Mouse (Mus musculus) kidney, postnatal 14 days (tissue): ENCODE results near the gene Isyna1.
A peak's percentile ranks its signal among the peaks of the same experiment; 100 is the strongest.

Source experiments
- DNase-seq: peaks from one replicate; pipeline ENCODE4 v3.0.0; 2022; ENCODE audit warnings: mixed read lengths

The Isyna1 gene

GRCm38 (mm10) chr8:70593961-70594609 is at the start of gene Isyna1:
Gene Isyna1 (plus strand): TSS chr8:70594373.
- peak; percentile 96 for DNase-seq

GRCm38 (mm10) chr8:70546412-70546811 is 47.8 kb upstream of the Isyna1 start:
- no peak for DNase-seq

- no peak for DNase-seq
Observed at GRCm38 (mm10) chr8:70547762-70548161, 46.4 kb upstream of the Isyna1 start.

GRCm38 (mm10) chr8:70549412-70550184 is 44.6 kb upstream of the Isyna1 start:
- no peak for DNase-seq

- DNase-seq, result no peak
Observed at GRCm38 (mm10) chr8:70551558-70552161, 42.5 kb upstream of the Isyna1 start.

- DNase-seq, result no peak
Observed at GRCm38 (mm10) chr8:70552836-70553235, 41.3 kb upstream of the Isyna1 start.

- DNase-seq, result peak; percentile 84
Observed at GRCm38 (mm10) chr8:70553740-70554139, 40.4 kb upstream of the Isyna1 start.

- no peak for DNase-seq
Observed at GRCm38 (mm10) chr8:70555079-70555747, 39.0 kb upstream of the Isyna1 start.

GRCm38 (mm10) chr8:70558334-70558733 is 35.8 kb upstream of the Isyna1 start:
- peak; percentile 46 for DNase-seq

GRCm38 (mm10) chr8:70558983-70559382 is 35.2 kb upstream of the Isyna1 start:
- DNase-seq, result no peak

GRCm38 (mm10) chr8:70560096-70560495 is 34.1 kb upstream of the Isyna1 start:
- peak; percentile 86 for DNase-seq

- no peak for DNase-seq
Observed at GRCm38 (mm10) chr8:70560564-70560963, 33.6 kb upstream of the Isyna1 start.

GRCm38 (mm10) chr8:70561357-70561756 is 32.8 kb upstream of the Isyna1 start:
- no peak for DNase-seq

- peak; percentile 69 for DNase-seq
Observed at GRCm38 (mm10) chr8:70561809-70562535, 32.2 kb upstream of the Isyna1 start.

GRCm38 (mm10) chr8:70562802-70563201 is 31.4 kb upstream of the Isyna1 start:
- DNase-seq, result no peak

- DNase-seq, result no peak
Observed at GRCm38 (mm10) chr8:70563763-70564387, 30.3 kb upstream of the Isyna1 start.

- DNase-seq, result no peak
Observed at GRCm38 (mm10) chr8:70564696-70565235, 29.4 kb upstream of the Isyna1 start.

GRCm38 (mm10) chr8:70565561-70565960 is 28.6 kb upstream of the Isyna1 start:
- DNase-seq, result peak; percentile 75

GRCm38 (mm10) chr8:70570360-70570759 is 23.8 kb upstream of the Isyna1 start:
- no peak for DNase-seq

- no peak for DNase-seq
Observed at GRCm38 (mm10) chr8:70570990-70571389, 23.2 kb upstream of the Isyna1 start.

- no peak for DNase-seq
Observed at GRCm38 (mm10) chr8:70574302-70574701, 19.9 kb upstream of the Isyna1 start.

- DNase-seq, result peak; percentile 91
Observed at GRCm38 (mm10) chr8:70574915-70575314, 19.3 kb upstream of the Isyna1 start.
